Mouse (Mus musculus) liver, embryonic 14.5 days (tissue): Measurements from ENCODE around the gene Cep19.

Experiments used
- CTCF ChIP-seq: IDR thresholded peaks from 2 replicates; pipeline ENCODE4 v1.5.1; 2016; ENCODE audit warnings: antibody characterized with exemption, low read depth, control low read depth
- EP300 ChIP-seq: IDR thresholded peaks from 2 replicates; pipeline ENCODE4 v1.6.1; 2016; ENCODE audit warnings: antibody characterized with exemption, low read depth

DNA sequence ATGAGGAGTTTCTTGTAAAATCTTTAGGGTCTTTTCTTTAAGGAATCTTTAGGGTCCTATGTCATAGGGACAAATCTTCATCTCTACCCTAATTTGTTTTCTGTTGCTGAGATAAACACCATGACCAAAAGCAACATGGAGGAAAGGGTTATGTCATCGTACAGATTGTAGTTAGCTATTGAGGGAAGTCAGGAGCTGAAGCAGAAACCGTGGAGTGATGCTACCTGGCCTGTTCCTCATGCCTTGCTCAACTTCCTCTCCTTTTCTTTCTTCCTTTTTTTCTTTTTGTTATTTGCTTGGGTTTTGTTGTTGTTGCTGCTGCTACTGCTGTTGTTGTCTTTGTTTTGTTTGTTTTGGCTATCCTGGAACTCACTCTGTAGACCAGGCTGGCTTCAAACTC lies 9.0 kb downstream of the Cep19 start:
- TF ChIP-seq CTCF: no peak
- TF ChIP-seq EP300: no peak
